Mouse (Mus musculus): ENCODE measurements around the gene Zfp280d.

- TF ChIP-seq CTCF (IDR thresholded peaks at IDR 0.05) (no peak), EP300 (IDR thresholded peaks at IDR 0.05) (no peak)
Measured at GRCm38 (mm10) chr9:72252656-72253055, 22.0 kb upstream of the Zfp280d start.

All from lung, postnatal 0 days (tissue).